12 mouse cellular contexts compared by ENCODE assay signal in genomic region chr7:112143090-112143500, GRCm38 (mm10). TPM values are rescaled to one million over a fixed set of nuclear protein-coding genes. Genes with fewer than 3 reads are reported as not detected.
DNase-seq lines count a peak whose midpoint lies in the region; ATAC-seq and TF ChIP-seq lines count a peak whose summit lies in the region.
"Had no signal": no experiment of that assay in that cellular context is flagged by ENCODE, and none has a peak within 500 bp of the region (broad histone marks: within the 10 kb centered on the region; RNA-seq: fewer than 3 reads in every experiment).

No protein-coding gene starts in this region.

- WGBS in hindbrain, embryonic 13.5 days = 49% methylated on average over 7 of the region's 7 CpGs
- 38% methylated on average over 7 of the region's 7 CpGs for WGBS in hindbrain, embryonic 12.5 days
- 45% methylated on average over 7 of the region's 7 CpGs for WGBS in embryonic facial prominence, embryonic 12.5 days
- 20% methylated on average over 7 of the region's 7 CpGs for WGBS in hindbrain, postnatal 0 days

- H3K4me1 ChIP-seq in hindbrain, embryonic 13.5 days (replicated peaks) = peaks cover 18% of the 10 kb centered on the region
- peaks cover 22% of the 10 kb centered on the region for H3K4me1 ChIP-seq in hindbrain, embryonic 12.5 days
- H3K4me1 ChIP-seq in embryonic facial prominence, embryonic 12.5 days = peaks cover 27% of the 10 kb centered on the region
- 0 out of 2 replicates have a peak, but pooled peaks cover 6% of the 10 kb centered on the region for H3K4me1 ChIP-seq in hindbrain, postnatal 0 days (ENCODE audit: insufficient read depth, low read length)

- no peaks in the 10 kb centered on the region for H3K27me3 ChIP-seq in hindbrain, embryonic 13.5 days
- H3K27me3 ChIP-seq in hindbrain, embryonic 12.5 days = no peaks in the 10 kb centered on the region
- H3K27me3 ChIP-seq in embryonic facial prominence, embryonic 12.5 days = no peaks in the 10 kb centered on the region
- no peaks in the 10 kb centered on the region for H3K27me3 ChIP-seq in hindbrain, postnatal 0 days (ENCODE audit: insufficient read depth, low read length)

- no peaks in the 10 kb centered on the region for H3K9me3 ChIP-seq in hindbrain, embryonic 13.5 days
- H3K9me3 ChIP-seq in hindbrain, embryonic 12.5 days (replicated peaks) = no peaks in the 10 kb centered on the region
- H3K9me3 ChIP-seq in embryonic facial prominence, embryonic 12.5 days = no peaks in the 10 kb centered on the region
- H3K9me3 ChIP-seq in hindbrain, postnatal 0 days (ENCODE audit: low read length) = no peaks in the 10 kb centered on the region

- no peaks in the 10 kb centered on the region for H3K36me3 ChIP-seq in hindbrain, embryonic 13.5 days
- H3K36me3 ChIP-seq in hindbrain, embryonic 12.5 days = no peaks in the 10 kb centered on the region
- no peaks in the 10 kb centered on the region for H3K36me3 ChIP-seq in embryonic facial prominence, embryonic 12.5 days
- H3K36me3 ChIP-seq in hindbrain, postnatal 0 days (ENCODE audit: insufficient read depth, low read length) = no peaks in the 10 kb centered on the region

- H3K4me2 ChIP-seq in hindbrain, embryonic 13.5 days = no peak overlapping the region
- no peak overlapping the region for H3K4me2 ChIP-seq in hindbrain, embryonic 12.5 days (replicated peaks)
- no peak overlapping the region for H3K4me2 ChIP-seq in embryonic facial prominence, embryonic 12.5 days (replicated peaks)
- no peak overlapping the region for H3K4me2 ChIP-seq in hindbrain, postnatal 0 days (ENCODE audit: low read depth, low read length)
- H3K4me2 ChIP-seq: lung, embryonic 14.5 days had no signal

- peak overlapping the region; percentile 9; the same call in 1 of the 2 replicates for H3K27ac ChIP-seq in hindbrain, embryonic 13.5 days
- H3K27ac ChIP-seq in hindbrain, embryonic 12.5 days = no peak overlapping the region
- peak overlapping the region; percentile 90; the same call in 1 of the 2 replicates for H3K27ac ChIP-seq in embryonic facial prominence, embryonic 12.5 days
- no peak overlapping the region for H3K27ac ChIP-seq in hindbrain, postnatal 0 days

- no peak overlapping the region for H3K9ac ChIP-seq in hindbrain, embryonic 13.5 days
- no peak overlapping the region for H3K9ac ChIP-seq in hindbrain, embryonic 12.5 days
- H3K9ac ChIP-seq in embryonic facial prominence, embryonic 12.5 days = no peak overlapping the region
- H3K9ac ChIP-seq in hindbrain, postnatal 0 days (replicated peaks; ENCODE audit: low read length) = no peak overlapping the region
- H3K9ac ChIP-seq: lung, embryonic 14.5 days had no signal

- no peak for TF ChIP-seq CTCF in hindbrain, postnatal 0 days (IDR thresholded peaks at IDR 0.05; ENCODE audit: low read depth)

- H3K4me3 ChIP-seq in hindbrain, embryonic 13.5 days = no peak overlapping the region
- no peak overlapping the region for H3K4me3 ChIP-seq in hindbrain, embryonic 12.5 days
- no peak overlapping the region for H3K4me3 ChIP-seq in embryonic facial prominence, embryonic 12.5 days
- no peak overlapping the region for H3K4me3 ChIP-seq in hindbrain, postnatal 0 days (ENCODE audit: low read length)
- H3K4me3 ChIP-seq: erythroblast, embryonic 14.5 days had no signal

- peak; percentile 94 for DNase-seq in Muller cell, postnatal 12 days (ENCODE audit: inconsistent ontology term)
- DNase-seq in hindbrain, postnatal 0 days (ENCODE audit: low spot score) = peak; percentile 44
- DNase-seq in right cerebral cortex, adult 2 months (ENCODE audit: low spot score in 2 of 2) = no peak
- DNase-seq in cerebellum, adult 9-11 months = no peak
- no peak for DNase-seq in lung, adult 18-20 months
- DNase-seq: kidney, postnatal 10 days; lung, embryonic 14.5 days had no signal

- peak; percentile 54; the same call in 1 of the 2 replicates for ATAC-seq in hindbrain, embryonic 13.5 days (ENCODE audit: low FRiP score)
- ATAC-seq in hindbrain, embryonic 12.5 days (ENCODE audit: low FRiP score) = no peak
- ATAC-seq in embryonic facial prominence, embryonic 12.5 days (ENCODE audit: insufficient number of reproducible peaks, insufficient read depth, low FRiP score, low TSS enrichment) = peak; percentile 36; the same call in 1 of the 2 replicates
- peak; percentile 43; the same call in 1 of the 2 replicates for ATAC-seq in hindbrain, postnatal 0 days

RNA-seq across cellular contexts. Expression of gene Dkk3, which starts 15.8 kb away (rescaled TPM):
- 25.6 and 33.4 TPM in 2 replicates for polyA plus RNA-seq in hindbrain, embryonic 13.5 days (2015; fragmentation: Nextera tagmentation; extraction: Ambion mirVana)
- polyA plus RNA-seq in hindbrain, embryonic 12.5 days (2016; fragmentation: Nextera tagmentation; extraction: Ambion mirVana) = 25.3 and 30.2 TPM in 2 replicates
- 40.1 and 46.8 TPM in 2 replicates for polyA plus RNA-seq in embryonic facial prominence, embryonic 12.5 days (2016; fragmentation: Nextera tagmentation; extraction: Ambion mirVana)
- 33.2 and 42.0 TPM in 2 replicates for total RNA-seq in hindbrain, postnatal 0 days (2014; rRNA removed)
- 48.2 and 49.6 TPM in 2 replicates for polyA plus RNA-seq in hindbrain, postnatal 0 days (2015; fragmentation: Nextera tagmentation; extraction: Ambion mirVana)
- total RNA-seq: granulocyte monocyte progenitor cell, adult 5-6 weeks had no signal
- polyA plus RNA-seq: erythroblast, embryonic 14.5 days had no signal

Comparison
In these comparisons a context has a peak if more than half of its experiments do, and no peak if none do; other contexts are left out.
1. H3K27ac ChIP-seq: peak in hindbrain, embryonic 13.5 days (single experiment) and embryonic facial prominence, embryonic 12.5 days (single experiment); none in hindbrain, embryonic 12.5 days (single experiment) and hindbrain, postnatal 0 days (single experiment).
2. DNase-seq: peak in Muller cell, postnatal 12 days (single experiment) and hindbrain, postnatal 0 days (single experiment); none in right cerebral cortex, adult 2 months (0 of 2), cerebellum, adult 9-11 months (single experiment) and lung, adult 18-20 months (0 of 2).